Comparison of ENCODE assay signal across 9 mouse cellular contexts in genomic region chr7:141462333-141462821, GRCm38 (mm10). TPM values are rescaled to one million over a fixed set of nuclear protein-coding genes. Genes with fewer than 3 reads are reported as not detected.
DNase-seq lines count a peak whose midpoint lies in the region; ATAC-seq lines count a peak whose summit lies in the region.
"Had no signal": no experiment of that assay in that cellular context is flagged by ENCODE, and none has a peak within 500 bp of the region (broad histone marks: within the 10 kb centered on the region; RNA-seq: fewer than 3 reads in every experiment).

No protein-coding gene starts in this region.

- peaks cover 11% of the 10 kb centered on the region for H3K4me1 ChIP-seq in neural tube, embryonic 12.5 days
- peaks cover 81% of the 10 kb centered on the region for H3K4me1 ChIP-seq in kidney, embryonic 15.5 days

- H3K4me3 ChIP-seq in neural tube, embryonic 12.5 days: peak overlapping the region; percentile 30; the same call in 1 of the 2 replicates
- peak overlapping the region; percentile 56 for H3K4me3 ChIP-seq in kidney, embryonic 15.5 days (replicated peaks)
- H3K4me3 ChIP-seq: myocyte had no signal

- H3K27me3 ChIP-seq in neural tube, embryonic 12.5 days (replicated peaks): peaks cover 77% of the 10 kb centered on the region
- peaks cover 60% of the 10 kb centered on the region for H3K27me3 ChIP-seq in kidney, embryonic 15.5 days

- H3K4me2 ChIP-seq in neural tube, embryonic 12.5 days (replicated peaks): peak overlapping the region; percentile 60; the same call in 1 of the 2 replicates
- H3K4me2 ChIP-seq in kidney, embryonic 15.5 days: peak overlapping the region; percentile 97

- 16% methylated on average over 5 of the region's 5 CpGs for WGBS in neural tube, embryonic 12.5 days
- 11% methylated on average over 5 of the region's 5 CpGs for WGBS in kidney, embryonic 15.5 days

- no peak overlapping the region for H3K27ac ChIP-seq in neural tube, embryonic 12.5 days
- H3K27ac ChIP-seq in kidney, embryonic 15.5 days: no peak overlapping the region

- peak overlapping the region; percentile 51; the same call in 1 of the 2 replicates for H3K9ac ChIP-seq in neural tube, embryonic 12.5 days
- H3K9ac ChIP-seq in kidney, embryonic 15.5 days: peak overlapping the region; percentile 46; the same call in 1 of the 2 replicates

- peaks cover 12% of the 10 kb centered on the region for H3K36me3 ChIP-seq in neural tube, embryonic 12.5 days
- H3K36me3 ChIP-seq in kidney, embryonic 15.5 days: peaks cover 17% of the 10 kb centered on the region

- intact Hi-C loops in gastrocnemius, postnatal 14 days (cut with DNase I; ENCODE audit: low total_unique reads): no loop called here
- intact Hi-C loops in left cerebral cortex, postnatal 14 days (cut with DNase I): no loop called here

- no peak for ATAC-seq in neural tube, embryonic 12.5 days (ENCODE audit: low FRiP score, low read depth)
- ATAC-seq in kidney, embryonic 15.5 days (replicated peaks; ENCODE audit: low FRiP score): no peak

- H3K9me3 ChIP-seq in neural tube, embryonic 12.5 days: no peaks in the 10 kb centered on the region
- no peaks in the 10 kb centered on the region for H3K9me3 ChIP-seq in kidney, embryonic 15.5 days (replicated peaks)

- DNase-seq in neural tube, embryonic 10.5 days (ENCODE audit: extremely low spot score, low spot score): no peak
- DNase-seq in gastrocnemius, postnatal 14 days: peak; percentile 45
- DNase-seq in lung, postnatal 14 days: peak; percentile 73
- DNase-seq in thymus, postnatal 0 days (ENCODE audit: low spot score): no peak
- DNase-seq in T-cell, adult 2 months (ENCODE audit: low spot score): no peak
- no peak for DNase-seq in left cerebral cortex, postnatal 14 days (ENCODE audit: low spot score in 2 of 2)

RNA-seq across cellular contexts. Expression of gene Cracr2b, which starts 1.5 kb away (rescaled TPM):
- 6.7 and 7.6 TPM in 2 replicates for polyA plus RNA-seq in neural tube, embryonic 12.5 days (2016; fragmentation: Nextera tagmentation; extraction: Ambion mirVana)
- total RNA-seq in gastrocnemius, postnatal 14 days (2021): 10 to 100 TPM in 1 of 2 experiments, 1 to 10 TPM in 1; 6.5 to 14.3 TPM
- 19.3 and 22.0 TPM in 2 replicates for polyA plus RNA-seq in kidney, embryonic 15.5 days (2015; fragmentation: Nextera tagmentation; extraction: Ambion mirVana)
- 6.1 and 8.9 TPM in 2 replicates for polyA plus RNA-seq in thymus, postnatal 0 days (2015; fragmentation: Nextera tagmentation; extraction: Ambion mirVana)
- total RNA-seq in left cerebral cortex, postnatal 14 days (2021): 1 to 10 TPM; 5.3 to 5.6 TPM

RNA-seq across cellular contexts. Expression of gene Cd151, which starts 4.8 kb away (rescaled TPM):
- 20.6 and 22.7 TPM in 2 replicates for polyA plus RNA-seq in neural tube, embryonic 12.5 days (2016; fragmentation: Nextera tagmentation; extraction: Ambion mirVana)
- 10 to 100 TPM; 79.8 to 82.0 TPM for total RNA-seq in gastrocnemius, postnatal 14 days (2021)
- polyA plus RNA-seq in kidney, embryonic 15.5 days (2015; fragmentation: Nextera tagmentation; extraction: Ambion mirVana): 30.9 and 34.8 TPM in 2 replicates
- polyA plus RNA-seq in thymus, postnatal 0 days (2015; fragmentation: Nextera tagmentation; extraction: Ambion mirVana): 11.7 and 13.0 TPM in 2 replicates
- 10 to 100 TPM; 27.5 to 33.8 TPM for total RNA-seq in left cerebral cortex, postnatal 14 days (2021)

RNA-seq across cellular contexts. Expression of gene Pnpla2, which starts 7.4 kb away (rescaled TPM):
- 15.8 and 16.5 TPM in 2 replicates for polyA plus RNA-seq in neural tube, embryonic 12.5 days (2016; fragmentation: Nextera tagmentation; extraction: Ambion mirVana)
- total RNA-seq in gastrocnemius, postnatal 14 days (2021): 100 to 1,000 TPM; 188 to 332 TPM
- polyA plus RNA-seq in kidney, embryonic 15.5 days (2015; fragmentation: Nextera tagmentation; extraction: Ambion mirVana): 36.3 and 41.7 TPM in 2 replicates
- polyA plus RNA-seq in thymus, postnatal 0 days (2015; fragmentation: Nextera tagmentation; extraction: Ambion mirVana): 49.2 and 50.5 TPM in 2 replicates
- total RNA-seq in left cerebral cortex, postnatal 14 days (2021): 10 to 100 TPM; 22.9 to 28.8 TPM

RNA-seq across cellular contexts. Expression of gene Polr2l, which starts 12.6 kb away (rescaled TPM):
- polyA plus RNA-seq in neural tube, embryonic 12.5 days (2016; fragmentation: Nextera tagmentation; extraction: Ambion mirVana): 73.5 and 80.6 TPM in 2 replicates
- total RNA-seq in gastrocnemius, postnatal 14 days (2021): 10 to 100 TPM; 47.7 to 49.8 TPM
- polyA plus RNA-seq in kidney, embryonic 15.5 days (2015; fragmentation: Nextera tagmentation; extraction: Ambion mirVana): 78.7 and 81.5 TPM in 2 replicates
- 73.5 and 85.3 TPM in 2 replicates for polyA plus RNA-seq in thymus, postnatal 0 days (2015; fragmentation: Nextera tagmentation; extraction: Ambion mirVana)
- 10 to 100 TPM; 43.8 to 44.4 TPM for total RNA-seq in left cerebral cortex, postnatal 14 days (2021)

RNA-seq across cellular contexts. Expression of gene Tspan4, which starts 12.7 kb away (rescaled TPM):
- 34.2 and 37.1 TPM in 2 replicates for polyA plus RNA-seq in neural tube, embryonic 12.5 days (2016; fragmentation: Nextera tagmentation; extraction: Ambion mirVana)
- 10 to 100 TPM; 15.3 TPM for total RNA-seq in gastrocnemius, postnatal 14 days (2021)
- polyA plus RNA-seq in kidney, embryonic 15.5 days (2015; fragmentation: Nextera tagmentation; extraction: Ambion mirVana): 91.6 and 93.4 TPM in 2 replicates
- 24.7 and 28.5 TPM in 2 replicates for polyA plus RNA-seq in thymus, postnatal 0 days (2015; fragmentation: Nextera tagmentation; extraction: Ambion mirVana)
- total RNA-seq in left cerebral cortex, postnatal 14 days (2021): 10 to 100 TPM; 23.2 to 23.7 TPM

Comparison
In these comparisons a context has a peak if more than half of its experiments do, and no peak if none do; other contexts are left out.
1. DNase-seq: peak in gastrocnemius, postnatal 14 days (single experiment) and lung, postnatal 14 days (single experiment); none in neural tube, embryonic 10.5 days (single experiment), thymus, postnatal 0 days (single experiment), T-cell, adult 2 months (single experiment) and left cerebral cortex, postnatal 14 days (0 of 2).